Mouse (Mus musculus) intestine, postnatal 0 days (tissue): ENCODE data around the gene Tdp1. TPM values are rescaled to one million over a fixed set of nuclear protein-coding genes. Genes with fewer than 3 reads are reported as not detected.

Source experiments
- ATAC-seq: fragments of 200-750 bp; cut with Nextera tagmentation; 2 replicates; pipeline ENCODE4 v1.8.0; 2017; ENCODE audit warnings: mild to moderate bottlenecking, moderate TSS enrichment, moderate library complexity
- H3K27ac ChIP-seq: fragments of 300-500 bp; sonication (generic); 2 replicates; pipeline ENCODE4 v1.5.1; 2014; ENCODE audit warnings: mild to moderate bottlenecking, low read depth, low read length, moderate library complexity
- H3K27me3 ChIP-seq: fragments of 300-500 bp; sonication (generic); replicated peaks from 2 replicates; pipeline ENCODE4 v1.6.1; 2014; ENCODE audit warnings: low read length, mixed read lengths; ENCODE audit not compliant: control insufficient read depth, insufficient read depth
- H3K36me3 ChIP-seq: fragments of 300-500 bp; sonication (generic); 2 replicates; pipeline ENCODE4 v1.6.1; 2014; ENCODE audit warnings: mild to moderate bottlenecking, moderate library complexity; ENCODE audit not compliant: control insufficient read depth, insufficient read depth
- H3K4me1 ChIP-seq: fragments of 300-500 bp; sonication (generic); replicated peaks from 2 replicates; pipeline ENCODE4 v1.6.1; 2014; ENCODE audit warnings: antibody characterized with exemption, low read length, mixed read lengths; ENCODE audit not compliant: control insufficient read depth, insufficient read depth
- H3K4me2 ChIP-seq: fragments of 300-500 bp; sonication (generic); replicated peaks from 2 replicates; pipeline ENCODE4 v1.6.1; 2014; ENCODE audit warnings: low read depth, mild to moderate bottlenecking, moderate library complexity
- H3K4me3 ChIP-seq: fragments of 300-500 bp; sonication (generic); 2 replicates; pipeline ENCODE4 v1.5.1; 2014; ENCODE audit warnings: low read depth, low read length
- H3K9ac ChIP-seq: fragments of 300-500 bp; sonication (generic); 2 replicates; pipeline ENCODE4 v1.6.1; 2014; ENCODE audit warnings: mild to moderate bottlenecking, low read depth, low read length
- H3K9me3 ChIP-seq: fragments of 300-500 bp; sonication (generic); 2 replicates; pipeline ENCODE4 v1.6.1; 2016; ENCODE audit warnings: mixed run types; ENCODE audit not compliant: control insufficient read depth
- CTCF ChIP-seq: sonication (generic); IDR thresholded peaks from 2 replicates; pipeline ENCODE4 v1.5.1; 2016; ENCODE audit warnings: low read depth, mild to moderate bottlenecking, control low read depth, antibody characterized with exemption, moderate library complexity
- WGBS: fragments of 180-500 bp; shearing (Covaris S2); extraction: QIAGEN DNeasy Blood & Tissue Kit; methylation state at CpG from one replicate; pipeline ENCODE4 v1.1.7; 2014; 5-methylcytosine and 5-hydroxymethylcytosine counted together
- polyA plus RNA-seq: library from polyadenylated mRNA; unstranded; fragments of >200 nt; fragmentation: Nextera tagmentation; extraction: Ambion mirVana; gene quantifications from 2 replicates; pipeline ENCODE4 v1.2.1, GENCODE M21; 2015

Gene Tdp1
- polyA plus RNA-seq, 1 experiment from 2014 or later, result 9.6 TPM

GRCm38 (mm10) chr12:99940704-99941103 is 56.4 kb downstream of the Tdp1 start:
- Histone ChIP-seq H3K9me3 (no peaks in the 10 kb centered on the region), H3K27ac (no peak overlapping the region), H3K36me3 (peaks cover 5% of the 10 kb centered on the region; the same call in 1 of the 2 replicates), H3K4me2 (no peak overlapping the region), H3K9ac (no peak overlapping the region), H3K4me3 (no peak overlapping the region), H3K27me3 (no peaks in the 10 kb centered on the region), H3K4me1 (no peaks in the 10 kb centered on the region)
- TF ChIP-seq CTCF, result no peak
- no peak for ATAC-seq
- 77% methylated on average over 7 of the region's 7 CpGs for WGBS

- 82% methylated on average over 8 of the region's 8 CpGs for WGBS
- Histone ChIP-seq H3K27ac (no peak overlapping the region), H3K36me3 (peaks cover 5% of the 10 kb centered on the region; the same call in 1 of the 2 replicates), H3K9me3 (no peaks in the 10 kb centered on the region), H3K4me3 (no peak overlapping the region), H3K27me3 (no peaks in the 10 kb centered on the region), H3K4me2 (no peak overlapping the region), H3K9ac (no peak overlapping the region), H3K4me1 (no peaks in the 10 kb centered on the region)
- no peak for ATAC-seq
- TF ChIP-seq CTCF, result no peak
Measured at GRCm38 (mm10) chr12:99942441-99942840, 58.1 kb downstream of the Tdp1 start.

- H3K27ac ChIP-seq, result no peak overlapping the region
- no peak for ATAC-seq
- no peaks in the 10 kb centered on the region for H3K36me3 ChIP-seq
- H3K9ac ChIP-seq, result no peak overlapping the region
- no peaks in the 10 kb centered on the region for H3K9me3 ChIP-seq
- no peaks in the 10 kb centered on the region for H3K27me3 ChIP-seq
- peak; percentile 77 for TF ChIP-seq CTCF
- no peak overlapping the region for H3K4me3 ChIP-seq
- no peak overlapping the region for H3K4me2 ChIP-seq
- H3K4me1 ChIP-seq, result no peaks in the 10 kb centered on the region
- WGBS, result 68% methylated on average over 7 of the region's 7 CpGs
Measured at GRCm38 (mm10) chr12:99952928-99953327, 68.6 kb downstream of the Tdp1 start.

- Histone ChIP-seq H3K4me2 (no peak overlapping the region), H3K27ac (no peak overlapping the region), H3K9me3 (no peaks in the 10 kb centered on the region), H3K4me1 (no peaks in the 10 kb centered on the region), H3K27me3 (peaks cover 6% of the 10 kb centered on the region), H3K9ac (no peak overlapping the region), H3K36me3 (no peaks in the 10 kb centered on the region), H3K4me3 (no peak overlapping the region)
- WGBS, result 74% methylated on average over 7 of the region's 7 CpGs
- ATAC-seq, result no peak
- TF ChIP-seq CTCF, result no peak
Measured at GRCm38 (mm10) chr12:99956411-99956810, 72.1 kb downstream of the Tdp1 start.

- H3K36me3 ChIP-seq, result no peaks in the 10 kb centered on the region
- no peak overlapping the region for H3K9ac ChIP-seq
- 69% methylated on average over 9 of the region's 9 CpGs for WGBS
- ATAC-seq, result no peak
- H3K4me2 ChIP-seq, result no peak overlapping the region
- peaks cover 11% of the 10 kb centered on the region for H3K27me3 ChIP-seq
- H3K4me1 ChIP-seq, result no peaks in the 10 kb centered on the region
- H3K9me3 ChIP-seq, result no peaks in the 10 kb centered on the region
- H3K27ac ChIP-seq, result no peak overlapping the region
- no peak for TF ChIP-seq CTCF
- H3K4me3 ChIP-seq, result no peak overlapping the region
Measured at GRCm38 (mm10) chr12:99958068-99959060, 74.0 kb downstream of the Tdp1 start.

GRCm38 (mm10) chr12:99959291-99959690 is 75.0 kb downstream of the Tdp1 start:
- H3K27me3 ChIP-seq, result peaks cover 20% of the 10 kb centered on the region
- no peak overlapping the region for H3K9ac ChIP-seq
- H3K9me3 ChIP-seq, result no peaks in the 10 kb centered on the region
- no peak for TF ChIP-seq CTCF
- H3K4me1 ChIP-seq, result no peaks in the 10 kb centered on the region
- H3K36me3 ChIP-seq, result no peaks in the 10 kb centered on the region
- H3K4me3 ChIP-seq, result no peak overlapping the region
- H3K27ac ChIP-seq, result no peak overlapping the region
- no peak overlapping the region for H3K4me2 ChIP-seq
- no peak for ATAC-seq
